Mouse (Mus musculus) heart, adult 9 months (tissue): ENCODE data around the gene Tmem214.
"Not testable (repeated sequence)": the region's sequence is repeated elsewhere in the genome, so short reads cannot be mapped to it uniquely, and the experiment has no call there.

ENCODE experiments used
- DNase-seq, 2 experiments: peaks; one replicate each; pipeline ENCODE4 v3.0.0; 2022; ENCODE audit warnings: low spot score in 2 of 2

Gene Tmem214

GRCm38 (mm10) chr5:30874365-30874764 lies 6.6 kb downstream of the Tmem214 start:
- DNase-seq, result no peak

GRCm38 (mm10) chr5:30878616-30879015 lies 10.8 kb downstream of the Tmem214 start:
- no peak for DNase-seq

GRCm38 (mm10) chr5:30879347-30879943 lies 11.6 kb downstream of the Tmem214 start:
- DNase-seq, result no peak

GRCm38 (mm10) chr5:30881839-30882238 lies 14.0 kb downstream of the Tmem214 start:
- not testable (repeated sequence) for DNase-seq

GRCm38 (mm10) chr5:30886209-30886608 lies 18.4 kb downstream of the Tmem214 start:
- no peak for DNase-seq

- DNase-seq, result no peak
These were observed 18.9 kb downstream of the Tmem214 start for GRCm38 (mm10) chr5:30886731-30887130.

- peak; percentile 69 to 80 for DNase-seq
These were observed 19.5 kb downstream of the Tmem214 start for GRCm38 (mm10) chr5:30887331-30887761.

- peak; percentile 88 to 94 for DNase-seq
These were observed 20.1 kb downstream of the Tmem214 start for GRCm38 (mm10) chr5:30887858-30888336.

GRCm38 (mm10) chr5:30888337-30889087 lies 20.7 kb downstream of the Tmem214 start, which contains the start of gene Agbl5:
Agbl5 (plus strand) TSS chr5:30888694.
- peak; percentile 93 to 94 for DNase-seq

GRCm38 (mm10) chr5:30889088-30889754 lies 21.4 kb downstream of the Tmem214 start:
- no peak for DNase-seq

GRCm38 (mm10) chr5:30890375-30890774 lies 22.6 kb downstream of the Tmem214 start:
- DNase-seq, result no peak

- no peak for DNase-seq
These were observed 34.0 kb downstream of the Tmem214 start for GRCm38 (mm10) chr5:30901860-30902259.

- DNase-seq, result peak; percentile 97 to 98
These were observed 39.7 kb downstream of the Tmem214 start, which contains the start of gene Ost4 for GRCm38 (mm10) chr5:30907413-30908059. Ost4 (minus strand) TSS chr5:30907788.

GRCm38 (mm10) chr5:30908426-30909299 lies 40.9 kb downstream of the Tmem214 start:
- DNase-seq, result peak; percentile 80 to 85

GRCm38 (mm10) chr5:30909300-30909659 lies 41.5 kb downstream of the Tmem214 start:
- DNase-seq, result peak; percentile 75

GRCm38 (mm10) chr5:30909863-30910262 lies 42.1 kb downstream of the Tmem214 start:
- DNase-seq, result no peak

GRCm38 (mm10) chr5:30910481-30910880 lies 42.7 kb downstream of the Tmem214 start:
- DNase-seq, result no peak

- DNase-seq, result no peak
These were observed 44.3 kb downstream of the Tmem214 start for GRCm38 (mm10) chr5:30912156-30912555.

GRCm38 (mm10) chr5:30913060-30913841 lies 45.4 kb downstream of the Tmem214 start, which contains the start of gene Emilin1:
Emilin1 (plus strand) TSS chr5:30913402.
- peak; percentile 83 to 88 for DNase-seq

GRCm38 (mm10) chr5:30914101-30914635 lies 46.4 kb downstream of the Tmem214 start:
- DNase-seq, result no peak
